Mouse (Mus musculus) embryo, embryonic 11.5 days (tissue): ENCODE data around the gene Pygo1.

ENCODE experiments used
- DNase-seq: peaks from one replicate; pipeline ENCODE4 v3.0.0-alpha.2; 2012; ENCODE audit warnings: low read depth, low spot score

Pygo1 gene

GRCm38 (mm10) chr9:72925021-72925934 is at the start of gene Pygo1:
Gene Pygo1, plus strand, starts transcription at chr9:72925645.
- DNase-seq = peak; percentile 39

- no peak for DNase-seq
Measured at GRCm38 (mm10) chr9:72875878-72876277, 49.6 kb upstream of the Pygo1 start.

GRCm38 (mm10) chr9:72877905-72878304 is 47.5 kb upstream of the Pygo1 start:
- peak; percentile 66 for DNase-seq

GRCm38 (mm10) chr9:72878656-72879055 is 46.8 kb upstream of the Pygo1 start:
- no peak for DNase-seq

- DNase-seq = no peak
Measured at GRCm38 (mm10) chr9:72879601-72880000, 45.8 kb upstream of the Pygo1 start.

- no peak for DNase-seq
Measured at GRCm38 (mm10) chr9:72880225-72880960, 45.1 kb upstream of the Pygo1 start.

DNA sequence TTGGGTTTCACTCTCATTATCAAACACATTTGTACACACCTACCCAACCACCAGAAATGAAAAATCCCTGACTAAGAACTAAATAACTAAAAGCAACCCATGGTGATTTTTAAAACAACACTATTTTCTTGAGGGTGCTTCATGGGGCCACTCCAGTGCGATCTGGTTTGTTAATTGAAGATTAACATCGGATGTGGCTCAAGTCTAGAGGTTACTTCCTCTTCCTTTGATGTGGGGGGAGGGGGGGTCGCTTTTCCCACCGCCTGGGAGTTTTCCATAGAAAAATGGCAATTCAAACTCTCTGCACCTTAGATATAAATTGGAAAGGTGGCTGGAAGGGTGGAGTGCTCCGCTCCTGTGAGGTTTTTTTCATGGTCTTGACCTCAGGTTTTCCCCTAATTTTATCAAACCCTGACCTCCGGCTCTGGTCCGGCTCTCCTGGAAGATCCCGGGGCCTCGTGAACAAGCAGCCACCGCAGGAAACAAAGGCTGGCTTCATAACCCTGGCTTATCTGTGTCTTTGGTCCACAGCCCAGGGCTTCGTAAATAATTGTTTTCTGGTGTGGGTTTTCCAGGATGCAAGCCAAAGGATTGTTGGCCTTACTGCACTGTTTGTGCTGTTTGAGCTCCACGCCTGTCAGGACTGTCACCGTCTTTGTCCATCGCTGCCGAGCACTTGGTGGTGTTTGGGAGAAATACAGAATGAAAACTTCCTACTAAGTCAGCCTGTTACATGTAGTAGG is 44.2 kb upstream of the Pygo1 start:
- no peak for DNase-seq

DNA sequence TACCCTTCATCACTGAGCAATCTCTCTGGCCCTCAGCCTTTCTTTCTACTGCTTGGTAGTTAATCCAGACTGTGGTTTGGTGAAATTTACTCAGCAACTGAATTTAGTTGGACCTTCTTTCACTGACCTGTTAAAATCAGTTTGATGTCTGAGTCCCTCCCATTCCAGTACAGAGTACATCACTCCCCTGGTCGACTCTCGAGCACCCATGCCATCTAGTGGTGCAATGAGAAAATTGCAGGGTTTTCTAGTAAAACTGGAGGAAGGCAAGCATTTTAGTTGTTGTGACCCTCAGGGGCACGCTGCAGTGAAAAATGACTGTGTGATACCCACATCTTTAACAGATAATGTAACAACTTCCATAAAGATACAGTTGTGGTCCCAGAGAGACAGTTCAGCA is 41.5 kb upstream of the Pygo1 start:
- no peak for DNase-seq

DNA sequence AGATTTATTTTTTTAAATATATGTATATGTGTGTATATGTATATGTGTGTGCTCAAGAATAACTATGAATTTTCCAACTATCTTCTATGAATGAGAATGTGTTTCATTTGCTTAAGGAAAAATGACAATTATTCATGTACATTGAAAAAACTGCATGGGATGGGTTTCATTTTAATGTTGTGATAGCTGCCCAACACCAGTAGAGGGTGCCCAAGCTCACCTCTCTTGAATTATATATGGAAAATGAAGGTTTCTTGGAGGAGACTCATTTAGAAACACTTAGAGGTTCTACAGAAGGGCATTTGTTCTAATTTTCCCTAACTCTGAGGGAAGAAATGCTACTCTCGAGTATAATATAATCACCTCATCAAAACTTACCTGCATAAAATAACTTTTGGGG is 35.7 kb upstream of the Pygo1 start:
- no peak for DNase-seq

DNA sequence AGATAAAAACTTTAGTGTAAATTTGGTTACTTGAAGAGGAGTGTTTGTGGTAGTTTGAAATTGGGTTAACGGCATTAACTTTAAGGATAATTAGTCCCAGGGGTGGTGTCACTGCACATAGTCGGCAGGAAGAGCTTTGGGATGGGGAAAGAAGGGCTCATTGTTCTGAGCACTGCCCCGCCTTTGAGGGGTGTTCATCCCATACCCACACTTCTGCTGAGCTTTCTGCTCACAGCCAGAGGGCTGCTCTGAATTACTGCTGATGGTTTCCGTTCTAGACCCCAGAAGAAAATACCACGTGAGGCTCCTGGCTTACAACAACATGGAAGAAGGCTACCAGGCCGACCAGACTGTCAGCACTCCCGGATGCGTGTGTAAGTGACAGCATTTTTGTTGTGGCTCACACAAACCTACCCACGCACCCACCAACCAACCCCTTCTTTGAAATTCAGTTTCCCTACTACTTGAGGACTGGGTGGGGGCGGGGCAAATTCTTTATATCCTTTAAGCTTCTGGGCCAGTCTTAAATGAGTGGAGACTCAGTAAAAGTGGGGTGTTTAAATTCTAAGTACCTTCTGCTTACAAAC is 34.9 kb upstream of the Pygo1 start:
- no peak for DNase-seq

- no peak for DNase-seq
Measured at GRCm38 (mm10) chr9:72892761-72893160, 32.7 kb upstream of the Pygo1 start.

- no peak for DNase-seq
Measured at GRCm38 (mm10) chr9:72894796-72895352, 30.6 kb upstream of the Pygo1 start.

GRCm38 (mm10) chr9:72902057-72902456 is 23.4 kb upstream of the Pygo1 start:
- DNase-seq = no peak

- DNase-seq = no peak
Measured at GRCm38 (mm10) chr9:72902611-72903010, 22.8 kb upstream of the Pygo1 start.

DNA sequence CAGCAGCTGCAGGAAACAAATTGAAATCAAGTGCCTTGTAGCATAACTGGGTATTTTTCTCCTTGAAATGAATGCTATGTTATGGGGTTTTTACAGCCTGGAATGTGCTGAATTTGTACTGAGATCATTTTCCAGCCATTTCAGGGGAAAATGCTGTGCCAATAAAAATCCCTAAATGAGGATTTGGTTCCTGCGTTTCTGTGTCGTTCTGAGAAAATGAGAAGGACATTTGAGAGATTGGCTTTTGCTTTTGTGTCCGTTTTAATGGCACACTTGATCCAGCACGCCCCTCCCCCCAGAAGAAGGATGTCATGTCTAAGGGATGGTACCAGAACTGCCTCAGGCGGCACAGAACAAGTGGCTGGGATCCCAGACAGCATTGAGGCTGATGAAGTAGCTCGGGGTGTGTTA is 18.7 kb upstream of the Pygo1 start:
- no peak for DNase-seq

DNA sequence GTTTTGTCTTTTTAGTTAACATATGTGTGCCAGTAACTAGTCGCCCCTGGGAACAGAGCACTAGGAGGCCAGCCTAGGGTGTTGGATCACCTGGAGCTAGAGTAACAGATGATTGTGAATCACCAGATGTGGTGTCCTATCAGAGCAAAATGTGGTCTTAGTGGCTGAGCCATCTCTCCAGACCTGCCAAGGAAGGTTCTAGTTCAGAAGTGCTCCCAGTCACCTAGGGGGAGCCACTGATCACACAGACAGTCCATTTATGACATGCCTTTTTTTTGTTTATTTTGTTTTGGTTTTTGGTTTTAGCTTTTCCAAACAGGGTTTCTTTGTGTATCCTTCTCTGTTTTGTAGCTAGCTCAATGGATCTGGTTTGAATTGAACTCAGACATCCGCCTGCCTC is 14.1 kb upstream of the Pygo1 start:
- no peak for DNase-seq

- DNase-seq = no peak
Measured at GRCm38 (mm10) chr9:72913551-72913950, 11.9 kb upstream of the Pygo1 start.

DNA sequence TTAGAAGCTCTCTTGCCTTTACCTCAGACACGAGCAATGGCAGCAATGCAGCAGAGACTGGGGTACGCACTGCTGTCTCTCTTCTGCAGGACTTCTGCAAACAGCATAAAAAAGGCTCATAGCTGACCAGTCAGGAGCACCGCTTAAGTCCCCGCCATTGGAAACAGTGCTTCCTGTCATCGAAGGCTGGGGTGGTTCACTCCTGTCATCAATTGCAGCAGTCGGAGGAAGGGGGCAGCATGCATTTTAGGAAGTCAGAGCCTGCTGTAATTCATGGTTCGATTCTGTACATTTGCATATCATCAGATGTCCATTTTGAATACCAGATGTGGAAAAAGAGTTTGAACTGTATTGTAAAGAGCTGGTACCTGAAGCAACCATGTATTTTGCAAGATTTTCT is 9.7 kb upstream of the Pygo1 start:
- no peak for DNase-seq

DNA sequence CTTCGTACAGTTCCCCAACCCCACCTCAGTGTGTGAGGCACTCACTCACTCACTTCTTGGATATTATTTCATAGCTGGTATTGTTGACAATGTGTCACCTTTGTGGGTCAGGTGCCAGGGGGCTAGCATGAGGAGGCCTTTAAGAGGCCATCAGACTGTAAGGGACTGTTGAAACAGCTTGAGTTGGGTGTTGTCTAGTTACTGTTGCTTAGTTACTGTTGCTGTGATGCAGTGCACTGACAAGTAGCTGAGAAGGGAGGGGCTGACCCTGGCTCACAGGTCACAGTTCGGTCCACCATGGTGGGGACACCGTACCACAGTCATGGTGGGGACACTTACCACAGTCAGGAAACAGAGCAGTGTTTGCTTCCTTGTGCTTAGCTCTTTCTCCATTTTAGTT is 2.4 kb upstream of the Pygo1 start:
- no peak for DNase-seq

- DNase-seq = no peak
Measured at GRCm38 (mm10) chr9:72925935-72926258, 452 bp downstream of the Pygo1 start.

DNA sequence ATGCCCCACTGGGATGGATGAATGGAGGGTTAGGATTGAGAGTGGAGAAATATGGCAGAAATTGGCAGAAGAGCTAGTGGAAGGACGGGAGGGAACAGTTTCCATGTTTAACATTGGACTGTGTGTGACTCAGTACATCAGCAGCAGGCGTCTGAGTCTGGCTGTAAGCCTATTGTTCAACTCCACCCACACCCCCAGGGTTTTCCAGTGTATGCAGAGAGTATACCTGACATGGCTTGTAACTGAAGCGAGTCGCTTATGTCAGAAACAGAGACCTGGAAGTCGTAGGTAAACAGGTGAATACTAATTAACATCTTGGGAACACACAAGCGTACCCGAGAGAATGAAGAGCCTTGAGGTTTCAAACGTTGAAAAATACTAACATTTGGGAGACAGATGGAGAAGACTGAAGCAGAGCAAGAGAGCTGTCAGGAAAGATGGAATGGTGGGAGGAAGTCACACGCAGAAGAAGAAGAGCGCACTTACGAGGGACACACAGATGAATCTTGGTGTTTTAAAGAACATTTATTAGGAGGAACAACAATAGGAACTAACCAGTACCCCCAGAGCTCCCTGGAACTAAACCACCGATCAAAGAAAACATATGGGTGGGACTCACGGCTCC is 5.8 kb downstream of the Pygo1 start:
- DNase-seq = no peak
